Mouse (Mus musculus) liver, postnatal 0 days (tissue): ENCODE measurements around the gene Dnaaf3. TPM values are rescaled to one million over a fixed set of nuclear protein-coding genes. Genes with fewer than 3 reads are reported as not detected.

Experiments used
- ATAC-seq: fragments of 200-750 bp; cut with Nextera tagmentation; 2 replicates; pipeline ENCODE4 v1.8.0; 2017; ENCODE audit warnings: mild to moderate bottlenecking, moderate library complexity
- DNase-seq: peaks from one replicate; pipeline ENCODE4 v3.0.0-alpha.2; 2016
- H3K27ac ChIP-seq: fragments of 300-500 bp; sonication (generic); 2 replicates; pipeline ENCODE4 v1.5.1; 2014; ENCODE audit warnings: antibody characterized with exemption, moderate library complexity, mild to moderate bottlenecking, low read depth
- H3K27me3 ChIP-seq: fragments of 300-500 bp; sonication (generic); 2 replicates; pipeline ENCODE4 v1.6.1; 2014; ENCODE audit warnings: low read length, control low read depth, mixed read lengths; ENCODE audit not compliant: insufficient read depth
- H3K36me3 ChIP-seq: fragments of 300-500 bp; sonication (generic); replicated peaks from 2 replicates; pipeline ENCODE4 v1.6.1; 2014; ENCODE audit warnings: mild to moderate bottlenecking, control low read depth, low read length, moderate library complexity, mixed read lengths; ENCODE audit not compliant: insufficient read depth
- H3K4me1 ChIP-seq: fragments of 300-500 bp; sonication (generic); 2 replicates; pipeline ENCODE4 v1.6.1; 2014; ENCODE audit warnings: antibody characterized with exemption, mild to moderate bottlenecking, control low read depth; ENCODE audit not compliant: insufficient read depth
- H3K4me2 ChIP-seq: fragments of 300-500 bp; sonication (generic); 2 replicates; pipeline ENCODE4 v1.6.1; 2014; ENCODE audit warnings: low read depth, mild to moderate bottlenecking, low read length, moderate library complexity, mixed read lengths
- H3K4me3 ChIP-seq: fragments of 300-500 bp; sonication (generic); 2 replicates; pipeline ENCODE4 v1.5.1; 2014; ENCODE audit warnings: low read depth, low read length
- H3K9ac ChIP-seq: fragments of 300-500 bp; sonication (generic); replicated peaks from 2 replicates; pipeline ENCODE4 v1.6.1; 2014; ENCODE audit warnings: mild to moderate bottlenecking, moderate library complexity
- H3K9me3 ChIP-seq: fragments of 300-500 bp; sonication (generic); 2 replicates; pipeline ENCODE4 v1.6.1; 2016; ENCODE audit warnings: mild to moderate bottlenecking, control low read depth, low read length, mixed read lengths
- CTCF ChIP-seq: sonication (generic); IDR thresholded peaks from 2 replicates; pipeline ENCODE4 v1.5.1; 2016; ENCODE audit warnings: antibody characterized with exemption, low read depth
- EP300 ChIP-seq: IDR thresholded peaks from 2 replicates; pipeline ENCODE4 v1.6.1; 2016; ENCODE audit warnings: antibody characterized with exemption, low read depth, mild to moderate bottlenecking
- WGBS: fragments of 180-500 bp; shearing (Covaris S2); extraction: QIAGEN DNeasy Blood & Tissue Kit; methylation state at CpG from one replicate; pipeline ENCODE4 v1.1.7; 2014; ENCODE audit not compliant: insufficient replicate concordance; 5-methylcytosine and 5-hydroxymethylcytosine counted together
- polyA plus RNA-seq: library from polyadenylated mRNA; unstranded; fragments of >200 nt; fragmentation: Nextera tagmentation; extraction: Ambion mirVana; gene quantifications from 2 replicates; pipeline ENCODE4 v1.2.1, GENCODE M21; 2015

Dnaaf3 gene
- polyA plus RNA-seq, 1 experiment from 2014 or later = 0.05 TPM

- no peak for ATAC-seq
- Histone ChIP-seq H3K36me3 (no peaks in the 10 kb centered on the region), H3K27ac (no peak within 1 kb of the TSS), H3K4me1 (peaks cover 3% of the 10 kb centered on the region; the same call in 1 of the 2 replicates), H3K4me2 (peak within 1 kb of the TSS; percentile 48), H3K27me3 (no peaks in the 10 kb centered on the region), H3K9ac (no peak within 1 kb of the TSS), H3K9me3 (no peaks in the 10 kb centered on the region), H3K4me3 (no peak within 1 kb of the TSS)
- TF ChIP-seq CTCF (no peak), EP300 (no peak)
- DNase-seq = no peak
- 8% methylated on average over 33 of the region's 33 CpGs for WGBS
These were observed 15.0 kb upstream of the Dnaaf3 start, which contains the start of gene Syt5 for GRCm38 (mm10) chr7:4547221-4547641. Gene Syt5 (minus strand): TSS chr7:4547541.

- Histone ChIP-seq H3K4me1 (peaks cover 3% of the 10 kb centered on the region; the same call in 1 of the 2 replicates), H3K4me2 (peak overlapping the region; percentile 48), H3K4me3 (no peak overlapping the region), H3K9me3 (no peaks in the 10 kb centered on the region), H3K27ac (no peak overlapping the region), H3K9ac (no peak overlapping the region), H3K36me3 (no peaks in the 10 kb centered on the region), H3K27me3 (no peaks in the 10 kb centered on the region)
- ATAC-seq (no peak), DNase-seq (peak; percentile 40)
- TF ChIP-seq CTCF (no peak), EP300 (no peak)
- 5% methylated on average over 26 of the region's 26 CpGs for WGBS
These were observed 14.4 kb upstream of the Dnaaf3 start for GRCm38 (mm10) chr7:4546591-4547131.

DNA sequence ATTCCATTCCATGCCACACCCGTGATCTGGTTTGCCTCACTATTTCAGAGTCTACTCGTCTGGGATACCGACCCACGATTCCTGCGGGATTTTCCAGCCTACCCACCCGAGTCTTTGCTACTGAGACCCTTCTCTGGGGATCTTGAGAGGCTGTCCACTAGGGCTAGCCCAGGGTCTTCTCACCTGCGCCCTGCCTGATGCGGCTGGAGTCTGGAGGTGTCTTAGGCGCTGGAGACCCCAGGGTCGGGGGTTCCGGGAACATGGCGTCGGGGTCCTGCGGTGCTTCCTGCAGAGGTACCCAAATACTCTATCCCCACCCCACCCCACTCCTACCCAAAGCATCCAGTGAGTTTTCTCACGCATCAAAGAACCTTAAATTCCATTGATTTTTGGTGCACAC, 13.8 kb upstream of the Dnaaf3 start:
- WGBS = 72% methylated on average over 15 of the region's 15 CpGs

GRCm38 (mm10) chr7:4542013-4542412, 9.8 kb upstream of the Dnaaf3 start:
- H3K4me3 ChIP-seq = no peak overlapping the region
- H3K9me3 ChIP-seq = no peaks in the 10 kb centered on the region
- no peak for DNase-seq
- H3K27me3 ChIP-seq = no peaks in the 10 kb centered on the region
- ATAC-seq = no peak
- no peak overlapping the region for H3K4me2 ChIP-seq
- H3K27ac ChIP-seq = no peak overlapping the region
- H3K36me3 ChIP-seq = no peaks in the 10 kb centered on the region
- H3K4me1 ChIP-seq = no peaks in the 10 kb centered on the region; the same call in 1 of the 2 replicates
- WGBS = 42% methylated on average over 17 of the region's 17 CpGs
- TF ChIP-seq CTCF (no peak), EP300 (no peak)
- no peak overlapping the region for H3K9ac ChIP-seq

More for the DNA sequence above, 13.8 kb upstream of the Dnaaf3 start:
- Histone ChIP-seq H3K4me2 (no peak overlapping the region), H3K9me3 (no peaks in the 10 kb centered on the region), H3K9ac (no peak overlapping the region), H3K36me3 (no peaks in the 10 kb centered on the region), H3K4me1 (peaks cover 3% of the 10 kb centered on the region; the same call in 1 of the 2 replicates), H3K27ac (no peak overlapping the region), H3K4me3 (no peak overlapping the region), H3K27me3 (no peaks in the 10 kb centered on the region)
- DNase-seq (no peak), ATAC-seq (no peak)
- TF ChIP-seq CTCF (no peak), EP300 (no peak)

GRCm38 (mm10) chr7:4541344-4541743, 9.1 kb upstream of the Dnaaf3 start:
- Histone ChIP-seq H3K27me3 (no peaks in the 10 kb centered on the region), H3K36me3 (no peaks in the 10 kb centered on the region), H3K4me3 (no peak overlapping the region), H3K4me2 (no peak overlapping the region), H3K9me3 (no peaks in the 10 kb centered on the region), H3K4me1 (no peaks in the 10 kb centered on the region), H3K27ac (no peak overlapping the region), H3K9ac (no peak overlapping the region)
- 65% methylated on average over 5 of the region's 5 CpGs for WGBS
- ATAC-seq (no peak), DNase-seq (no peak)
- TF ChIP-seq EP300 = no peak
- no peak for TF ChIP-seq CTCF

DNA sequence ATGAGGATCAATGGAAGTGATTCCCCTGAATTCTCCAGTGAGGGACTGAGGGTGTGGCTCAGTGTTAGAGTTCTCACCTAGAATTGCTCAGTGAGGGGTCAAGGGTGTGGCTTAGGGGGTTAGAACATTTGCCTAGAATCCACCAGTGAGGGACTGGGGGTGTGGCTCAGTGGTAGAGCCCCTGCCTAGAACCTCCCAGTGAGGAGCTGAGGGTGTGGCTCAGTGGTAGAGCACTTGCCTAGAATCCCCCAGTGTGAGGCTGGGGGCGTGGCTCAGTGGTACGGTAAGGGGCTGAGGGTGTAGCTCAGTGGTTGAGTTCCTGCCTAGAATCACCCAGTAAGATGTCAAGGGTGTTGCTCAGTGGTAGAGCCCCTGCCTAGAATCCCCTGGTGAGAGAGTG, 6.8 kb upstream of the Dnaaf3 start:
- Histone ChIP-seq H3K27me3 (no peaks in the 10 kb centered on the region), H3K9ac (no peak overlapping the region), H3K4me1 (no peaks in the 10 kb centered on the region), H3K9me3 (no peaks in the 10 kb centered on the region), H3K27ac (no peak overlapping the region), H3K4me2 (no peak overlapping the region), H3K4me3 (no peak overlapping the region), H3K36me3 (no peaks in the 10 kb centered on the region)
- no peak for ATAC-seq
- no peak for DNase-seq
- TF ChIP-seq EP300 (no peak), CTCF (no peak)
- 67% methylated on average over 2 of the region's 2 CpGs for WGBS
